Mouse (Mus musculus): Measurements from ENCODE around the gene Smim7.

Smim7 gene

GRCm38 (mm10) chr8:72547122-72547801 lies 23.6 kb downstream of the Smim7 start:
- no peak for DNase-seq

GRCm38 (mm10) chr8:72539234-72539633 lies 31.7 kb downstream of the Smim7 start:
- no peak for DNase-seq

- no peak for DNase-seq
These were observed 36.0 kb downstream of the Smim7 start for GRCm38 (mm10) chr8:72534888-72535287.

GRCm38 (mm10) chr8:72532103-72532502 lies 38.8 kb downstream of the Smim7 start:
- DNase-seq, result no peak

GRCm38 (mm10) chr8:72521888-72522287 lies 49.0 kb downstream of the Smim7 start:
- DNase-seq, result no peak

GRCm38 (mm10) chr8:72517421-72517988 lies 53.4 kb downstream of the Smim7 start:
- no peak for DNase-seq

Data from right cerebral cortex, postnatal 25 days (tissue).